27 mouse cellular contexts compared by ENCODE assay signal in the genomic region with DNA sequence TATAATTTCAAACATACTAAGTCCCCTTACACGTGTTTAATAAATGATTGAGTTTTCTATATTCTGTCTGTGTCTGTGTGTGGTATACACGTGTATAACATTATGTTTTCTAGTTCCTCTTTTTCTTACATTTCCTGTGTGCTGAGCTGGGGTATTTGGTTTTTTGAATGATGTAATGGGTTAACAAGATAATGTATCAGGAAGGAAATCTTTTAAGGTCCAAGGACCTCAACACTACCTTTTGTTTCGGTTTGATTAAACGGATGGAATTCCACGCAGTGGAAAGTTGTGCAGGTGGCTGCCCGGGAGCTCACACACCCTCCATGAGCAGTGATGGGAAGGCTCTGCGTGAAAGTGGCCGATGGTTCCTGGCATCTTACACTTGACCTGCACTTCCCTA. TPM values are rescaled to one million over a fixed set of nuclear protein-coding genes. Genes with fewer than 3 reads are reported as not detected.
A peak's percentile ranks its signal among the peaks of the same experiment; 100 is the strongest.
DNase-seq lines count a peak whose midpoint lies in the region; ATAC-seq and TF ChIP-seq lines count a peak whose summit lies in the region.
"Had no signal": no experiment of that assay in that cellular context is flagged by ENCODE, and none has a peak within 500 bp of the region (broad histone marks: within the 10 kb centered on the region; RNA-seq: fewer than 3 reads in every experiment).

No protein-coding gene starts in this region.

- no peak for TF ChIP-seq CTCF in heart, adult 2 months (IDR thresholded peaks at IDR 0.05)
- no peak for TF ChIP-seq CTCF in MEL (IDR thresholded peaks at IDR 0.05 in 2 of 3, conservative IDR thresholded peaks at IDR 0.05 in 1 of 3; ENCODE audit: control insufficient read depth in 1 of 3, insufficient read depth in 1 of 3, low read depth in 2 of 3, low read length in 3 of 3, poor library complexity in 1 of 3, severe bottlenecking in 1 of 3)
- TF ChIP-seq CTCF in small intestine, adult 2 months (IDR thresholded peaks at IDR 0.05; ENCODE audit: extremely low read depth, insufficient read length, insufficient replicate concordance, low read depth, low read length): no peak

- no peak for TF ChIP-seq POLR2A in heart, adult 2 months (IDR thresholded peaks at IDR 0.05; ENCODE audit: insufficient read depth, low read depth, low read length)
- TF ChIP-seq POLR2A in MEL (IDR thresholded peaks at IDR 0.05; ENCODE audit: control insufficient read depth in 1 of 2, insufficient read depth in 1 of 2, low read depth in 1 of 2, low read length in 2 of 2, poor library complexity in 1 of 2): no peak
- no peak for TF ChIP-seq POLR2A in small intestine, adult 2 months (IDR thresholded peaks at IDR 0.05; ENCODE audit: low read depth, low read length)

- TF ChIP-seq EP300 in heart, adult 2 months (IDR thresholded peaks at IDR 0.05; ENCODE audit: insufficient read depth, low read depth, low read length): no peak
- peak; percentile 20 to 62; a peak in 3 of 4 replicates for TF ChIP-seq EP300 in MEL (IDR thresholded peaks at IDR 0.05; ENCODE audit: low read depth in 1 of 2, low read length in 2 of 2)

- no peaks in the 10 kb centered on the region for H3K27me3 ChIP-seq in heart, adult 2 months (ENCODE audit: control insufficient read depth, insufficient read depth, low read length)
- no peaks in the 10 kb centered on the region for H3K27me3 ChIP-seq in MEL (ENCODE audit: control insufficient read depth in 1 of 2, insufficient read depth in 2 of 2, low read length in 2 of 2)
- no peaks in the 10 kb centered on the region for H3K27me3 ChIP-seq in small intestine, adult 2 months (ENCODE audit: control insufficient read depth, insufficient read depth, low read length)
- H3K27me3 ChIP-seq in intestine, embryonic 15.5 days (replicated peaks): no peaks in the 10 kb centered on the region
- H3K27me3 ChIP-seq: embryonic facial prominence, embryonic 15.5 days; heart, embryonic 12.5 days; limb, embryonic 12.5 days had no signal

- H3K9ac ChIP-seq in heart, adult 2 months (ENCODE audit: low read depth, low read length): no peak overlapping the region
- H3K9ac ChIP-seq in MEL (ENCODE audit: control insufficient read depth, low read depth, low read length, poor library complexity, severe bottlenecking): peak overlapping the region; percentile 34
- H3K9ac ChIP-seq in intestine, embryonic 15.5 days: no peak overlapping the region
- H3K9ac ChIP-seq: embryonic facial prominence, embryonic 15.5 days; heart, embryonic 12.5 days; limb, embryonic 12.5 days; liver, embryonic 14.5 days had no signal

- no peak for TF ChIP-seq RAD21 in MEL (IDR thresholded peaks at IDR 0.05; ENCODE audit: low read depth, low read length)

- H3K4me2 ChIP-seq in intestine, embryonic 15.5 days (replicated peaks): no peak overlapping the region
- H3K4me2 ChIP-seq: embryonic facial prominence, embryonic 15.5 days; heart, embryonic 12.5 days; limb, embryonic 12.5 days had no signal

- 47% methylated on average over 8 of the region's 8 CpGs for WGBS in heart, adult 2 months
- WGBS in small intestine, adult 2 months: 47% methylated on average over 8 of the region's 8 CpGs
- WGBS in intestine, embryonic 15.5 days: 67% methylated on average over 8 of the region's 8 CpGs

- H3K4me3 ChIP-seq in heart, adult 2 months: no peak overlapping the region
- peak overlapping the region; percentile 45 to 55 for H3K4me3 ChIP-seq in MEL (ENCODE audit: control insufficient read depth in 1 of 2, insufficient read depth in 1 of 2, low read depth in 2 of 2, low read length in 2 of 2)
- H3K4me3 ChIP-seq in small intestine, adult 2 months (ENCODE audit: low read depth, low read length): 0 out of 2 replicates have a peak overlapping the region, but pooled peaks have one; percentile 10
- no peak overlapping the region for H3K4me3 ChIP-seq in intestine, embryonic 15.5 days (replicated peaks)
- H3K4me3 ChIP-seq: embryonic facial prominence, embryonic 15.5 days; heart, embryonic 12.5 days; left cerebral cortex, adult 2 months; limb, embryonic 12.5 days had no signal

- no peaks in the 10 kb centered on the region for H3K9me3 ChIP-seq in MEL (replicated peaks; ENCODE audit: insufficient read depth, low read length)
- no peaks in the 10 kb centered on the region for H3K9me3 ChIP-seq in intestine, embryonic 15.5 days
- H3K9me3 ChIP-seq: embryonic facial prominence, embryonic 15.5 days; heart, embryonic 12.5 days; limb, embryonic 12.5 days had no signal

- no peaks in the 10 kb centered on the region for H3K79me2 ChIP-seq in heart, adult 2 months (replicated peaks; ENCODE audit: control insufficient read depth, insufficient read depth, low read length)
- no peaks in the 10 kb centered on the region for H3K79me2 ChIP-seq in MEL (ENCODE audit: control insufficient read depth, insufficient read depth, low read length, poor library complexity)

- DNase-seq in heart, adult 11 months: peak; percentile 22
- no peak for DNase-seq in heart, adult 2 months
- DNase-seq in MEL (ENCODE audit: low read depth, low spot score): peak; percentile 60
- no peak for DNase-seq in adrenal gland, adult (ENCODE audit: inconsistent age in 2 of 2, low spot score in 1 of 2)
- DNase-seq in kidney, adult 18-20 months: no peak
- DNase-seq: adrenal gland, postnatal 14 days; cerebellum, adult 9-11 months; embryo, embryonic 11 days; gastrocnemius, postnatal 14 days; kidney, adult 2 months; kidney, postnatal 14 days; thymus, postnatal 25 days had no signal

- no peak overlapping the region for H3K27ac ChIP-seq in heart, adult 2 months
- peak overlapping the region; percentile 2; the same call in 1 of the 2 replicates for H3K27ac ChIP-seq in MEL (ENCODE audit: control insufficient read depth, low read depth, low read length)
- no peak overlapping the region for H3K27ac ChIP-seq in small intestine, adult 2 months (ENCODE audit: insufficient read depth, low read depth, low read length)
- H3K27ac ChIP-seq in intestine, embryonic 15.5 days: no peak overlapping the region
- H3K27ac ChIP-seq: embryonic facial prominence, embryonic 15.5 days; left cerebral cortex, adult 2 months; limb, embryonic 12.5 days; liver, embryonic 14.5 days had no signal

- H3K36me3 ChIP-seq in heart, adult 2 months (ENCODE audit: control insufficient read depth, insufficient read depth, low read length): no peaks in the 10 kb centered on the region
- peaks cover 0 to 4% of the 10 kb centered on the region in 2 experiments; a peak in 2 of 4 replicates for H3K36me3 ChIP-seq in MEL (ENCODE audit: control insufficient read depth in 1 of 2, insufficient read depth in 2 of 2, low read length in 2 of 2)
- no peaks in the 10 kb centered on the region for H3K36me3 ChIP-seq in small intestine, adult 2 months (ENCODE audit: control insufficient read depth, insufficient read depth, low read length)
- no peaks in the 10 kb centered on the region for H3K36me3 ChIP-seq in intestine, embryonic 15.5 days
- H3K36me3 ChIP-seq: embryonic facial prominence, embryonic 15.5 days; heart, embryonic 12.5 days; limb, embryonic 12.5 days had no signal

- no peaks in the 10 kb centered on the region for H3K4me1 ChIP-seq in heart, adult 2 months (ENCODE audit: control insufficient read depth, insufficient read depth, low read length)
- peaks cover 3 to 10% of the 10 kb centered on the region in 2 experiments; a peak in 2 of 4 replicates for H3K4me1 ChIP-seq in MEL (ENCODE audit: control insufficient read depth in 1 of 2, insufficient read depth in 2 of 2, low read length in 2 of 2)
- H3K4me1 ChIP-seq in small intestine, adult 2 months (ENCODE audit: control insufficient read depth, insufficient read depth, insufficient read length, low read length): no peaks in the 10 kb centered on the region
- no peaks in the 10 kb centered on the region for H3K4me1 ChIP-seq in intestine, embryonic 15.5 days (replicated peaks)
- H3K4me1 ChIP-seq: embryonic facial prominence, embryonic 15.5 days; heart, embryonic 12.5 days; limb, embryonic 12.5 days had no signal

- ATAC-seq in inflammation-experienced regulatory T-cells, adult 6 months: peak; percentile 51
- no peak for ATAC-seq in intestine, embryonic 15.5 days
- ATAC-seq: hindbrain, embryonic 16.5 days had no signal

- intact Hi-C loops in heart, adult 2 months (cut with DNase I): no loop called here

TF ChIP-seq in MEL, 35 proteins besides CTCF, POLR2A, EP300 and RAD21 (continues in another document):
- no peak for TF ChIP-seq CHD1 (IDR thresholded peaks at IDR 0.05; ENCODE audit: low read depth, low read length)
- peak; percentile 81; the same call in 1 of the 2 replicates for TF ChIP-seq MYC (IDR thresholded peaks at IDR 0.05; ENCODE audit: low read depth, low read length)
- no peak for TF ChIP-seq POLR2AphosphoS2 (IDR thresholded peaks at IDR 0.05; ENCODE audit: low read length)
- no peak for TF ChIP-seq NRF1 (IDR thresholded peaks at IDR 0.05; ENCODE audit: insufficient read depth, low read depth, low read length, poor library complexity, severe bottlenecking)

RNA-seq across cellular contexts. Expression of a gene that starts 31.5 kb away (rescaled TPM):
- total RNA-seq in heart, adult 2 months (2021): 1 to 10 TPM in 1 of 2 experiments, under 1 TPM in 1; 0.97 to 1.1 TPM
- 0.49 and 1.1 TPM in 2 replicates for polyA plus RNA-seq in heart, adult 2 months (2012; rRNA removed)
- total RNA-seq in MEL (2012; rRNA removed): 5.7 and 6.2 TPM in 2 replicates
- 1 to 10 TPM in 1 of 2 experiments, not detected in 1; 7.1 TPM for polyA plus RNA-seq in MEL (2012; ENCODE audit: insufficient read depth in 1 of 2, insufficient read length in 2 of 2, low read depth in 1 of 2, low replicate concordance in 2 of 2, missing spikeins in 1 of 2)
- polyA plus RNA-seq in inflammation-experienced regulatory T-cells, adult 6 months (2017; shearing (Covaris generic)): 1 to 10 TPM; 4.4 to 7.7 (median 7.7) TPM
- polyA plus RNA-seq in small intestine, adult 2 months (2012; rRNA removed): 0.11 and 0.14 TPM in 2 replicates
- 5.1 and 5.3 TPM in 2 replicates for polyA plus RNA-seq in intestine, embryonic 15.5 days (2015; fragmentation: Nextera tagmentation; extraction: Ambion mirVana)

RNA-seq across cellular contexts. Expression of a gene that starts 31.6 kb away (rescaled TPM):
- under 1 TPM; 0.63 to 0.70 TPM for total RNA-seq in heart, adult 2 months (2021)
- polyA plus RNA-seq in heart, adult 2 months (2012; rRNA removed): 0.57 and 0.79 TPM in 2 replicates
- 0.85 and 1.3 TPM in 2 replicates for total RNA-seq in MEL (2012; rRNA removed)
- polyA plus RNA-seq in MEL (2012; ENCODE audit: insufficient read depth in 1 of 2, insufficient read length in 2 of 2, low read depth in 1 of 2, low replicate concordance in 2 of 2, missing spikeins in 1 of 2): 1 to 10 TPM in 1 of 2 experiments, not detected in 1; 3.8 TPM
- 1 to 10 TPM in 2 of 3 experiments, not detected in 1; 1.1 to 1.5 TPM for polyA plus RNA-seq in inflammation-experienced regulatory T-cells, adult 6 months (2017; shearing (Covaris generic))
- not detected in 2 replicates for polyA plus RNA-seq in small intestine, adult 2 months (2012; rRNA removed)
- polyA plus RNA-seq in intestine, embryonic 15.5 days (2015; fragmentation: Nextera tagmentation; extraction: Ambion mirVana): 2.3 and 2.6 TPM in 2 replicates
- total RNA-seq: monocyte, adult 5-6 weeks had no signal

RNA-seq across cellular contexts. Expression of a gene that starts 48.4 kb away (rescaled TPM):
- total RNA-seq in heart, adult 2 months (2021): not detected
- polyA plus RNA-seq in heart, adult 2 months (2012; rRNA removed): not detected in 2 replicates
- total RNA-seq in MEL (2012; rRNA removed): not detected in 2 replicates
- polyA plus RNA-seq in MEL (2012; ENCODE audit: insufficient read depth in 1 of 2, insufficient read length in 2 of 2, low read depth in 1 of 2, low replicate concordance in 2 of 2, missing spikeins in 1 of 2): not detected
- 10 to 100 TPM in 1 of 3 experiments, 1 to 10 TPM in 2; 3.7 to 11.3 (median 6.7) TPM for polyA plus RNA-seq in inflammation-experienced regulatory T-cells, adult 6 months (2017; shearing (Covaris generic))
- polyA plus RNA-seq in small intestine, adult 2 months (2012; rRNA removed): not detected in 2 replicates
- polyA plus RNA-seq in intestine, embryonic 15.5 days (2015; fragmentation: Nextera tagmentation; extraction: Ambion mirVana): not detected in 2 replicates
- total RNA-seq: adrenal gland, postnatal 14 days; ES-E14; gastrocnemius, postnatal 14 days; heart, postnatal 25 days; monocyte, adult 5-6 weeks had no signal
- polyA plus RNA-seq: embryonic facial prominence, embryonic 15.5 days; forebrain, embryonic 11.5 days; heart, embryonic 12.5 days; hindbrain, embryonic 16.5 days; kidney, adult 2 months; limb, embryonic 12.5 days; liver, embryonic 14.5 days; lung, embryonic 16.5 days; neural tube, embryonic 14.5 days had no signal

Comparison
In these comparisons a context has a peak if more than half of its experiments do, and no peak if none do; other contexts are left out.
1. DNase-seq: peak in heart, adult 11 months (single experiment) and MEL (single experiment); none in heart, adult 2 months (0 of 2), adrenal gland, adult (0 of 2) and kidney, adult 18-20 months (single experiment).
2. H3K4me3 ChIP-seq: peak in MEL (2 of 2) and small intestine, adult 2 months (single experiment); none in heart, adult 2 months (single experiment) and intestine, embryonic 15.5 days (single experiment).